Mouse (Mus musculus) midbrain, embryonic 14.5 days (tissue): ENCODE results near the gene D330045A20Rik. TPM values are rescaled to one million over a fixed set of nuclear protein-coding genes. Genes with fewer than 3 reads are reported as not detected.
"Not testable (repeated sequence)": the region's sequence is repeated elsewhere in the genome, so short reads cannot be mapped to it uniquely, and the experiment has no call there.

Source experiments
- ATAC-seq: fragments of 200-750 bp; cut with Nextera tagmentation; 2 replicates; pipeline ENCODE4 v1.8.0; 2017; ENCODE audit warnings: moderate number of reproducible peaks, moderate library complexity; ENCODE audit not compliant: low FRiP score, low TSS enrichment
- DNase-seq: peaks from one replicate; pipeline ENCODE4 v3.0.0-alpha.2; 2015
- H3K27ac ChIP-seq: fragments of 300-500 bp; sonication (generic); replicated peaks from 2 replicates; pipeline ENCODE4 v1.5.1; 2014; ENCODE audit warnings: mild to moderate bottlenecking, low read depth, low read length, moderate library complexity
- H3K27me3 ChIP-seq: fragments of 300-500 bp; sonication (generic); 2 replicates; pipeline ENCODE4 v1.6.1; 2014; ENCODE audit warnings: low read length, control low read depth, mixed read lengths; ENCODE audit not compliant: control insufficient read depth, insufficient read depth
- H3K36me3 ChIP-seq: fragments of 300-500 bp; sonication (generic); 2 replicates; pipeline ENCODE4 v1.6.1; 2014; ENCODE audit warnings: low read length, control low read depth; ENCODE audit not compliant: control insufficient read depth, insufficient read depth
- H3K4me1 ChIP-seq: fragments of 300-500 bp; sonication (generic); 2 replicates; pipeline ENCODE4 v1.6.1; 2014; ENCODE audit warnings: mild to moderate bottlenecking, antibody characterized with exemption, low read length, control low read depth; ENCODE audit not compliant: control insufficient read depth, insufficient read depth
- H3K4me2 ChIP-seq: fragments of 300-500 bp; sonication (generic); 2 replicates; pipeline ENCODE4 v1.6.1; 2014; ENCODE audit warnings: mild to moderate bottlenecking, low read length, moderate library complexity
- H3K4me3 ChIP-seq: fragments of 300-500 bp; sonication (generic); replicated peaks from 2 replicates; pipeline ENCODE4 v1.5.1; 2014; ENCODE audit warnings: low read depth, low read length
- H3K9ac ChIP-seq: fragments of 300-500 bp; sonication (generic); replicated peaks from 2 replicates; pipeline ENCODE4 v1.6.1; 2014; ENCODE audit warnings: mild to moderate bottlenecking, low read length, moderate library complexity
- H3K9me3 ChIP-seq: fragments of 300-500 bp; sonication (generic); 2 replicates; pipeline ENCODE4 v1.6.1; 2016; ENCODE audit warnings: low read length, control low read depth, mixed read lengths; ENCODE audit not compliant: control insufficient read depth
- WGBS: fragments of 180-500 bp; shearing (Covaris S2); extraction: QIAGEN DNeasy Blood & Tissue Kit; methylation state at CpG from one replicate; pipeline ENCODE4 v1.1.7; 2014; 5-methylcytosine and 5-hydroxymethylcytosine counted together
- polyA plus RNA-seq: library from polyadenylated mRNA; unstranded; fragments of >200 nt; fragmentation: Nextera tagmentation; extraction: Ambion mirVana; gene quantifications from 2 replicates; pipeline ENCODE4 v1.2.1, GENCODE M21; 2014

Gene D330045A20Rik
- polyA plus RNA-seq, 1 experiment from 2014 or later: 1.5 TPM

DNA sequence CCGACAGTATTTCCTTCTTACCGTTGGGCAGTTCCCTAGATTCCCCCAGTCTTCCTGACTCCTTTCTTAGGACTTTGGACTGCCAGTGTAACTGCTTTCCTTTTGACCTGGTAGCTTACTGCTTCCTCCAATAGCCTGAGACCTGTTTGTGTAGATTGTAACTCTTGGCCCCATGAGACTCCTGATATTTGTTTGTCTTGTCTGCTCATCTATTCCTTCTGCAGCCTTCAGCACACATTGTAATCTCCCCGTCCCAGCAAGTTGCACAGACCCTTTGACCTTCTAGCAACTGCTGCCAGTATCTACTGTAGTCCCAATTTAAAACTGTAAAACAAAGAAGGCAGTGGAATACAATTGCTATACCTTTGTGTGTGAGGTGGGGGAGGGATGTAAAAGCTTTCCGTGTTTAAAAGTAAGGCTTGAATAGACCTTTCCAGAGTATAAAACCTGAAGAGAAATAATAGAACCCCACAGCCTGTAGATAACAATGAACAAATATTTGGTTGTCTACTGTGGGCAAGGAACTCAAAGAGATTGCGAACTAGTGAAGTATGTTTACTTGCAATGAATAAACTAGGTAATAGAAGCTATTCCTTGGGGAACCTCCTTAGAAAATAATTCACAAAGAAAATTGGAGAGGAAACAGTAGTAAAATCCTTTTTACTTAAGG lies 82.2 kb downstream of the D330045A20Rik start:
- H3K4me2 ChIP-seq: no peak overlapping the region
- WGBS: 79% methylated on average over 5 of the region's 5 CpGs
- no peak overlapping the region for H3K4me3 ChIP-seq
- H3K9ac ChIP-seq: no peak overlapping the region
- no peaks in the 10 kb centered on the region for H3K36me3 ChIP-seq
- no peaks in the 10 kb centered on the region; the same call in 1 of the 2 replicates for H3K27me3 ChIP-seq
- ATAC-seq (no peak), DNase-seq (no peak)
- no peak overlapping the region for H3K27ac ChIP-seq
- no peaks in the 10 kb centered on the region for H3K9me3 ChIP-seq
- H3K4me1 ChIP-seq: no peaks in the 10 kb centered on the region

DNA sequence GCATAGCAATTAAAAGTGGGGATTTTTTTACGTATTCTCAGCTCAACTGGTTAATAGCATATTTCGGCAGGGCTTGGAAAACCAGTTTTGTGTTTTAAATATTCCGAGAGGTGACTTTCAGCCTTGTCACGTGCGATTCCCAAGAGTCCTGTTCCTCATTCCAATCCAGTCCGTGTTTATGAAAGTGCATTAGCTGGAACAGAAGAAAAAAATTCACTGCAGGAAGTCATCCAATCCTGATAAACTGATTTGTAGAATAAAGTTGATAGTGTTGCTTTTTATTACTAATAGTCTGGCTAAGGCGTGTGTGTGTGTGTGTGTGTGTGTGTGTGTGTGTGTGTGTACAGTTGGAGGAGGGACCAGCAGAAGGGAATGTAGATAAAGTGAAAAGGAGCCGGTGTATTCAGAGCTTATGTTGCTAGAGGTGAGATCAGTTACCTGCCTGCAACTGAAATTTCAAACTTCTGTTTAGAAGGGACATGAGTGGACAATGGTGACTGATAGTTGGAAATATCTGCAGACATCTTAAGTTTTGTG lies 82.8 kb downstream of the D330045A20Rik start, which contains the start of gene Rnf128:
Rnf128 (plus strand) TSS at position 392 of the 537 bp plus-strand sequence.
- Histone ChIP-seq H3K9ac (no peak within 1 kb of the TSS), H3K36me3 (no peaks in the 10 kb centered on the region), H3K27me3 (no peaks in the 10 kb centered on the region; the same call in 1 of the 2 replicates), H3K4me1 (no peaks in the 10 kb centered on the region), H3K4me2 (no peak within 1 kb of the TSS), H3K9me3 (no peaks in the 10 kb centered on the region), H3K4me3 (no peak within 1 kb of the TSS), H3K27ac (no peak within 1 kb of the TSS)
- ATAC-seq: no peak
- WGBS: 81% methylated on average over 8 of the region's 8 CpGs
- no peak for DNase-seq

DNA sequence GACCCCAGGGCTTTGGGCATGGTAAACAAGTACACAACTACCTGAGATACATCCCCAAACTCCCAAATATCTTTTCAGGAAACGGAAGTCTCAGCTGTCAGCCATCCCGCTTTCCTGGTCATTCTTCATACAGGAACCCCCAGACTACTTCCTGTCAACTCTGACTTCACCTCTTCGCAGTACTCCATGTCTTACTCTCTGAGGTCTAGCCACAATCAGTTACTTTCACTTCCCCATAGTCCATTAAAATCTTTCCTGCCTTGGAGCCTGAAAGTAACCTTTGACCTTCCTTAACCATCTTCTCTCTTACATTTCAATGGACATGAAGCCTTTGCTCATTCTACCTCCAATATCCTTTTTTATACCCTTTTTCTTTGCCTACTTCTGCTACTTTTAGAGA lies 89.9 kb downstream of the D330045A20Rik start:
- H3K36me3 ChIP-seq: no peaks in the 10 kb centered on the region
- no peak for ATAC-seq

DNA sequence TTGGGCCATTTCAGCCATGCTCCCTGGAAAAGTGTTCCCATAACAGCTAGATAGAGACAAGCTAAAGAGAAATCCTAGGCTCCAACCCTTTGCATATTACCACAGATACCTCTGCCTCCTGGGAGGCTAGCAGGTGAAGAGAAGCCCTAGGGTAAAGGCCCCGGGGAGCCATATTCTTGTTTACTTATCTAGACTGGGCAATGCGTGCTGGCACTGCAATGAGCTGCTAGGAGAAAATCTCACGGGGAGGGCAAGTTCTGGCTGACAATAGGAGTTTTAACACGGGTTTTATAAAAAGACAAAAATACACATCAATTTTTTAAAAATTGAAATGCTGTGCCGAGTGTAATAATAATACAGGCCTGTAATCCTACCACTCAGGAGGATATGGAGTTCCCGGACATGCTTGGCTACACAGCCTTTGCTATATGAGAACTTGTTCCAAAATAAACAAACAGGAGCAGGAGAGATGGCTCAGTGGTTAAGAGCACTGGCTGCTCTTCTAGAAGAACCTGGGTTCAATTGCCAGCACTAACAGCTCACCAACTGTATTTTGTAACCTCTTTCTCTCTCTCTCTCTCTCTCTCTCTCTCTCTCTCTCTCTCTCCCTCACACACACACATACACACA lies 98.6 kb downstream of the D330045A20Rik start:
- Histone ChIP-seq H3K4me1 (no peaks in the 10 kb centered on the region), H3K27me3 (no peaks in the 10 kb centered on the region), H3K9me3 (no peaks in the 10 kb centered on the region), H3K4me3 (no peak overlapping the region), H3K27ac (no peak overlapping the region), H3K4me2 (no peak overlapping the region), H3K9ac (no peak overlapping the region), H3K36me3 (no peaks in the 10 kb centered on the region)
- 74% methylated on average over 6 of the region's 6 CpGs for WGBS
- DNase-seq: no peak
- no peak for ATAC-seq

More for the DNA sequence above, 89.9 kb downstream of the D330045A20Rik start:
- no peak overlapping the region for H3K27ac ChIP-seq
- DNase-seq: no peak
- H3K4me1 ChIP-seq: no peaks in the 10 kb centered on the region
- H3K9ac ChIP-seq: no peak overlapping the region
- WGBS: 95% methylated on average over 3 of the region's 3 CpGs
- no peaks in the 10 kb centered on the region for H3K9me3 ChIP-seq
- no peaks in the 10 kb centered on the region; the same call in 1 of the 2 replicates for H3K27me3 ChIP-seq
- no peak overlapping the region for H3K4me2 ChIP-seq
- H3K4me3 ChIP-seq: no peak overlapping the region

DNA sequence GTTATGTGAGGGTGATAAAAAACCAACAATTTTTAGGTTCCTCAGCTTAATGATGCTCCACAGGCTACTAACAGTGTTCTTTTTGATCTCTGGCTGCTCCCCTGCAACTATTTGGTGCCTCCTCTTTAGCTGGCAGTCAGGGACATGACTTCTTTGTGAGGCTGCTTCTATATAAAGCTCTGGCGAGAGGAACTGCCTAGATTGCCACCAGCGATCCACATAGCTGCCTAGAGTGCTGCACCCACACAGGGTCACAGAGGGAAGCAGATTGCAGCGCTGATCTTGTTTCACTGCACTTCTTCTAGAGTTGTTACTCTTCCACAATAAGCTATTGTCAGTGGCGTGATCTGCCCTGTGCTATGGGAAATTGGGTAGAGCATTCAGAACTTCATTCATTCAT lies 103.4 kb downstream of the D330045A20Rik start:
- no peak for ATAC-seq
- no peaks in the 10 kb centered on the region for H3K9me3 ChIP-seq

DNA sequence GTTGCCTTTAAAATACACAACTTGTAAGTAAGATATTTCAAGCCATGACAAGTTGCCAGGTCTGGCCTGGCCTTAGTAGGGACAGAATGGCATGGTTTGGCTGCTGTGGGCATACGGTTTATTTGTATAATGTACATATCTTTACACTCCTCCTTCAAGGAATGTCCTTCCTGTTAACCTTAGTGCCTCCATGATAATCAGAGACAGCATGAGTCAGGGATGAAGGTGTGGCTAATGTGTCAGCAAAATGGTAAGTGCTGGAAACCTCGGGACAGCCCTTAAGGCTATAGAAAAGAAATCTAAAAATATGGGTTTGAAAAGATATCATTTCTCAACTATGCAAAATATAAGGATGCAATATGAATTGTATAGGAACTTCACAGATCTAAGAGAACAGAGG lies 106.5 kb downstream of the D330045A20Rik start:
- DNase-seq, H3K4me2 ChIP-seq, H3K27me3 ChIP-seq, H3K36me3 ChIP-seq, H3K9ac ChIP-seq, H3K4me1 ChIP-seq, H3K9me3 ChIP-seq, ATAC-seq, H3K4me3 ChIP-seq, H3K27ac ChIP-seq: not testable (repeated sequence)
- 72% methylated on average over 2 of the region's 2 CpGs for WGBS

More for the DNA sequence above, 103.4 kb downstream of the D330045A20Rik start:
- Histone ChIP-seq H3K4me2 (no peak overlapping the region), H3K36me3 (no peaks in the 10 kb centered on the region), H3K27ac (no peak overlapping the region), H3K4me1 (no peaks in the 10 kb centered on the region), H3K9ac (no peak overlapping the region), H3K27me3 (no peaks in the 10 kb centered on the region), H3K4me3 (no peak overlapping the region)
- no peak for DNase-seq
- 51% methylated on average over 4 of the region's 4 CpGs for WGBS

DNA sequence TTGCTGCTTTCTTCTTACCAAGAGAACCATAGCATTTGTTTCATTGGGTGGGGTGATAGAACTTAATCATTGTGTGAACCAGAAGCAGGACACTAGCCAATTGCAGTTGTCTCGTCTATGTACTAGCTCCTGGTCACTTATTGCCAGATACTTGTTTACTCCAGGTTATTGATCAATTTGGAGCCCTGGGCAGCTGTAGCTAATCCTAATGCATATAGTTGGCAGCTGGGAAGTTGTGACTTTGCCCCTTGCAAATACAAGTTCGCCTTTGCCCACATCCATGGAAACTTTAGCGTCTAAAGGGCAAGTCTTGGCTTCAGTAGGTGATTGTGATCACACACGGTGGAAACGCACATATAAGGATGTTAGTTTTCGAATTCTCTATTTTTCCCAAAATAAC lies 116.2 kb downstream of the D330045A20Rik start:
- DNase-seq: no peak
- Histone ChIP-seq H3K27ac (no peak overlapping the region), H3K27me3 (no peaks in the 10 kb centered on the region; the same call in 1 of the 2 replicates), H3K4me3 (no peak overlapping the region), H3K9ac (no peak overlapping the region), H3K4me1 (no peaks in the 10 kb centered on the region), H3K36me3 (no peaks in the 10 kb centered on the region), H3K4me2 (no peak overlapping the region), H3K9me3 (no peaks in the 10 kb centered on the region)
- ATAC-seq: no peak
- 84% methylated on average over 6 of the region's 6 CpGs for WGBS
